In genomic region chr2:118110225-118110915, GRCm38 (mm10) we compare ENCODE assay signal across 9 mouse cellular contexts. TPM values are rescaled to one million over a fixed set of nuclear protein-coding genes. Genes with fewer than 3 reads are reported as not detected.
A peak's percentile ranks its signal among the peaks of the same experiment; 100 is the strongest.
DNase-seq lines count a peak whose midpoint lies in the region; ATAC-seq and TF ChIP-seq lines count a peak whose summit lies in the region.
"Had no signal": no experiment of that assay in that cellular context is flagged by ENCODE, and none has a peak within 500 bp of the region (broad histone marks: within the 10 kb centered on the region; RNA-seq: fewer than 3 reads in every experiment).

No protein-coding gene starts in this region.

- H3K9me3 ChIP-seq in forebrain, postnatal 0 days (ENCODE audit: low read length) = no peaks in the 10 kb centered on the region
- H3K9me3 ChIP-seq in hindbrain, embryonic 13.5 days = no peaks in the 10 kb centered on the region

- TF ChIP-seq CTCF in layer of hippocampus, adult 2 months (conservative IDR thresholded peaks at IDR 0.05) = no peak
- no peak for TF ChIP-seq CTCF in forebrain, postnatal 0 days (IDR thresholded peaks at IDR 0.05; ENCODE audit: low read depth)
- no peak for TF ChIP-seq CTCF in lung, adult 2 months (IDR thresholded peaks at IDR 0.05; ENCODE audit: insufficient read depth, low read length)

- H3K4me1 ChIP-seq in forebrain, postnatal 0 days (ENCODE audit: insufficient read depth) = peaks cover 3% of the 10 kb centered on the region; the same call in 1 of the 2 replicates
- H3K4me1 ChIP-seq in hindbrain, embryonic 13.5 days (replicated peaks) = peaks cover 26% of the 10 kb centered on the region
- H3K4me1 ChIP-seq in lung, adult 2 months (ENCODE audit: control insufficient read depth, insufficient read depth, low read length) = peaks cover 7% of the 10 kb centered on the region

- no peak for TF ChIP-seq POLR2A in lung, adult 2 months (IDR thresholded peaks at IDR 0.05; ENCODE audit: borderline replicate concordance, extremely low read depth, low read depth, low read length)

- H3K27ac ChIP-seq in layer of hippocampus, adult 2 months = no peak overlapping the region
- H3K27ac ChIP-seq in forebrain, postnatal 0 days (ENCODE audit: low read depth, low read length) = no peak overlapping the region
- no peak overlapping the region for H3K27ac ChIP-seq in hindbrain, embryonic 13.5 days

- H3K9ac ChIP-seq in forebrain, postnatal 0 days = peak overlapping the region; percentile 43
- peak overlapping the region; percentile 71; the same call in 1 of the 2 replicates for H3K9ac ChIP-seq in hindbrain, embryonic 13.5 days

- ATAC-seq in forebrain, postnatal 0 days = peak; percentile 26; the same call in 1 of the 2 replicates
- peak; percentile 55 for ATAC-seq in hindbrain, embryonic 13.5 days (ENCODE audit: low FRiP score)

- WGBS in forebrain, postnatal 0 days = 34% methylated on average over 17 of the region's 17 CpGs
- WGBS in hindbrain, embryonic 13.5 days = 35% methylated on average over 17 of the region's 17 CpGs
- 27% methylated on average over 17 of the region's 17 CpGs for WGBS in lung, adult 2 months

- peak overlapping the region; percentile 58 for H3K4me3 ChIP-seq in layer of hippocampus, adult 2 months
- H3K4me3 ChIP-seq in forebrain, postnatal 0 days (ENCODE audit: low read depth, low read length) = peak overlapping the region; percentile 48
- peak overlapping the region; percentile 50 for H3K4me3 ChIP-seq in hindbrain, embryonic 13.5 days
- peak overlapping the region; percentile 20 for H3K4me3 ChIP-seq in lung, adult 2 months (replicated peaks; ENCODE audit: extremely low read depth, low read depth, low read length)

- H3K36me3 ChIP-seq in forebrain, postnatal 0 days (ENCODE audit: insufficient read depth) = no peaks in the 10 kb centered on the region
- no peaks in the 10 kb centered on the region for H3K36me3 ChIP-seq in hindbrain, embryonic 13.5 days
- H3K36me3 ChIP-seq: G1E had no signal

- no peak for DNase-seq in layer of hippocampus, adult 2 months (ENCODE audit: low spot score in 2 of 2)
- DNase-seq in layer of hippocampus, adult 9-11 months = no peak
- DNase-seq in adrenal gland, postnatal 25 days = peak; percentile 58
- DNase-seq in forebrain, postnatal 0 days = peak; percentile 41
- DNase-seq in lung, adult 2 months = peak; percentile 67
- peak; percentile 52 for DNase-seq in retina, postnatal 1 day
- no peak for DNase-seq in T-cell, adult 2 months (ENCODE audit: low spot score)

- H3K4me2 ChIP-seq in forebrain, postnatal 0 days (ENCODE audit: low read depth) = peak overlapping the region; percentile 96
- peak overlapping the region; percentile 85 for H3K4me2 ChIP-seq in hindbrain, embryonic 13.5 days

- no peaks in the 10 kb centered on the region; the same call in 1 of the 2 replicates for H3K27me3 ChIP-seq in forebrain, postnatal 0 days (ENCODE audit: insufficient read depth, low read length)
- peaks cover 29% of the 10 kb centered on the region for H3K27me3 ChIP-seq in hindbrain, embryonic 13.5 days

RNA-seq across cellular contexts. Expression of gene Thbs1, which starts 1.3 kb away (rescaled TPM):
- 1 to 10 TPM; 2.0 to 2.8 TPM for total RNA-seq in layer of hippocampus, adult 2 months (2021)
- total RNA-seq in adrenal gland, postnatal 25 days (2021) = 8.0 and 8.5 TPM in 2 replicates
- 13.2 and 16.0 TPM in 2 replicates for total RNA-seq in forebrain, postnatal 0 days (2014; rRNA removed)
- 2.9 and 4.4 TPM in 2 replicates for polyA plus RNA-seq in forebrain, postnatal 0 days (2015; fragmentation: Nextera tagmentation; extraction: Ambion mirVana)
- 8.1 and 11.3 TPM in 2 replicates for polyA plus RNA-seq in hindbrain, embryonic 13.5 days (2015; fragmentation: Nextera tagmentation; extraction: Ambion mirVana)
- polyA plus RNA-seq in lung, adult 2 months (2012; rRNA removed) = 23.3 and 27.1 TPM in 2 replicates
- total RNA-seq: G1E had no signal

Comparison
In these comparisons a context has a peak if more than half of its experiments do, and no peak if none do; other contexts are left out.
1. DNase-seq: peak in adrenal gland, postnatal 25 days (single experiment), forebrain, postnatal 0 days (single experiment), lung, adult 2 months (single experiment) and retina, postnatal 1 day (single experiment); none in layer of hippocampus, adult 2 months (0 of 2), layer of hippocampus, adult 9-11 months (single experiment) and T-cell, adult 2 months (single experiment).
2. Peak in every context shown above with its lines, with median percentiles within 50 percentile points of each other: H3K4me3 ChIP-seq.